Mouse (Mus musculus): ENCODE measurements around the gene Rhbdd1.

- no peak for TF ChIP-seq CTCF (IDR thresholded peaks at IDR 0.05)
- TF ChIP-seq EP300 (IDR thresholded peaks at IDR 0.05; ENCODE audit: insufficient read depth, low read depth, low read length), result peak; percentile 42; the same call in 1 of the 2 replicates
- peak; percentile 80 for TF ChIP-seq POLR2A (IDR thresholded peaks at IDR 0.05; ENCODE audit: insufficient read depth, low read depth, low read length)
These were observed 33.1 kb upstream of the Rhbdd1 start for GRCm38 (mm10) chr1:82282992-82283611.

Measured in heart, adult 2 months (tissue).